Mouse (Mus musculus) liver, embryonic 15.5 days (tissue): ENCODE data around the gene Herpud1. TPM values are rescaled to one million over a fixed set of nuclear protein-coding genes. Genes with fewer than 3 reads are reported as not detected.
"Not testable (repeated sequence)": the region's sequence is repeated elsewhere in the genome, so short reads cannot be mapped to it uniquely, and the experiment has no call there.

Source experiments
- ATAC-seq: fragments of 200-750 bp; cut with Nextera tagmentation; 2 replicates; pipeline ENCODE4 v1.8.0; 2017; ENCODE audit warnings: moderate number of reproducible peaks, mild to moderate bottlenecking, moderate library complexity; ENCODE audit not compliant: insufficient read depth
- H3K27ac ChIP-seq: fragments of 300-500 bp; sonication (generic); replicated peaks from 2 replicates; pipeline ENCODE4 v1.5.1; 2015; ENCODE audit warnings: mild to moderate bottlenecking, inconsistent platforms
- H3K27me3 ChIP-seq: fragments of 300-500 bp; sonication (generic); 2 replicates; pipeline ENCODE4 v1.6.1; 2015; ENCODE audit warnings: mild to moderate bottlenecking, inconsistent platforms
- H3K36me3 ChIP-seq: fragments of 300-500 bp; sonication (generic); replicated peaks from 2 replicates; pipeline ENCODE4 v1.6.1; 2015; ENCODE audit warnings: moderate library complexity, mild to moderate bottlenecking, inconsistent platforms
- H3K4me1 ChIP-seq: fragments of 300-500 bp; sonication (generic); replicated peaks from 2 replicates; pipeline ENCODE4 v1.6.1; 2015; ENCODE audit warnings: inconsistent platforms
- H3K4me2 ChIP-seq: fragments of 300-500 bp; sonication (generic); 2 replicates; pipeline ENCODE4 v1.6.1; 2015; ENCODE audit warnings: moderate library complexity, mild to moderate bottlenecking, inconsistent platforms
- H3K4me3 ChIP-seq: fragments of 300-500 bp; sonication (generic); replicated peaks from 2 replicates; pipeline ENCODE4 v1.5.1; 2015; ENCODE audit warnings: mild to moderate bottlenecking, inconsistent platforms
- H3K9ac ChIP-seq: fragments of 300-500 bp; sonication (generic); 2 replicates; pipeline ENCODE4 v1.6.1; 2015; ENCODE audit warnings: moderate library complexity, mild to moderate bottlenecking, inconsistent platforms
- H3K9me3 ChIP-seq: fragments of 300-500 bp; sonication (generic); replicated peaks from 2 replicates; pipeline ENCODE4 v1.6.1; 2016; ENCODE audit warnings: inconsistent platforms
- WGBS: fragments of 180-500 bp; shearing (Covaris S2); methylation state at CpG from one replicate; pipeline ENCODE4 v1.1.7; 2015; ENCODE audit warnings: mixed read lengths; ENCODE audit not compliant: insufficient replicate concordance; 5-methylcytosine and 5-hydroxymethylcytosine counted together
- polyA plus RNA-seq: library from polyadenylated mRNA; unstranded; fragments of >200 nt; fragmentation: Nextera tagmentation; extraction: Ambion mirVana; gene quantifications from 2 replicates; pipeline ENCODE4 v1.2.1, GENCODE M21; 2015

Herpud1 gene
- polyA plus RNA-seq, 1 experiment from 2014 or later, result 139 TPM

- H3K27ac ChIP-seq, result peak overlapping the region; percentile 97
- ATAC-seq, result no peak
- peak overlapping the region; percentile 96 for H3K4me2 ChIP-seq
- peaks cover 55% of the 10 kb centered on the region for H3K4me1 ChIP-seq
- peak overlapping the region; percentile 94 for H3K4me3 ChIP-seq
- no peaks in the 10 kb centered on the region for H3K9me3 ChIP-seq
- H3K27me3 ChIP-seq, result no peaks in the 10 kb centered on the region
- peak overlapping the region; percentile 98 for H3K9ac ChIP-seq
- 33% methylated on average over 6 of the region's 6 CpGs for WGBS
- peaks cover 43% of the 10 kb centered on the region for H3K36me3 ChIP-seq
Measured at GRCm38 (mm10) chr8:94387785-94388184, 1.5 kb downstream of the Herpud1 start.

- Histone ChIP-seq H3K4me1 (peaks cover 43% of the 10 kb centered on the region), H3K36me3 (peaks cover 59% of the 10 kb centered on the region), H3K27me3 (no peaks in the 10 kb centered on the region), H3K4me3 (no peak overlapping the region), H3K27ac (no peak overlapping the region; the same call in 1 of the 2 replicates), H3K4me2 (no peak overlapping the region), H3K9ac (no peak overlapping the region), H3K9me3 (no peaks in the 10 kb centered on the region)
- WGBS, result 84% methylated on average over 6 of the region's 6 CpGs
- no peak for ATAC-seq
Measured at GRCm38 (mm10) chr8:94389531-94389930, 3.3 kb downstream of the Herpud1 start.

- WGBS, result 85% methylated on average over 6 of the region's 6 CpGs
- no peak for ATAC-seq
Measured at GRCm38 (mm10) chr8:94390429-94390828, 4.2 kb downstream of the Herpud1 start.

GRCm38 (mm10) chr8:94390910-94391309 is 4.7 kb downstream of the Herpud1 start:
- H3K9me3 ChIP-seq, result no peaks in the 10 kb centered on the region
- H3K4me3 ChIP-seq, result no peak overlapping the region
- ATAC-seq, result no peak
- H3K36me3 ChIP-seq, result peaks cover 73% of the 10 kb centered on the region
- H3K27ac ChIP-seq, result no peak overlapping the region
- H3K4me1 ChIP-seq, result peaks cover 29% of the 10 kb centered on the region
- no peaks in the 10 kb centered on the region for H3K27me3 ChIP-seq
- no peak overlapping the region for H3K4me2 ChIP-seq
- H3K9ac ChIP-seq, result no peak overlapping the region
- WGBS, result 92% methylated on average over 8 of the region's 8 CpGs

More at GRCm38 (mm10) chr8:94390429-94390828, 4.2 kb downstream of the Herpud1 start:
- Histone ChIP-seq H3K4me2 (no peak overlapping the region), H3K4me3 (no peak overlapping the region), H3K36me3 (peaks cover 68% of the 10 kb centered on the region), H3K9ac (no peak overlapping the region), H3K27me3 (no peaks in the 10 kb centered on the region), H3K9me3 (no peaks in the 10 kb centered on the region), H3K27ac (no peak overlapping the region), H3K4me1 (peaks cover 34% of the 10 kb centered on the region)

- H3K4me3 ChIP-seq, result no peak overlapping the region
- H3K36me3 ChIP-seq, result peaks cover 85% of the 10 kb centered on the region
- H3K4me1 ChIP-seq, result peaks cover 28% of the 10 kb centered on the region
- H3K27me3 ChIP-seq, result no peaks in the 10 kb centered on the region
- no peak overlapping the region for H3K9ac ChIP-seq
- no peak overlapping the region for H3K27ac ChIP-seq
- no peak for ATAC-seq
- H3K4me2 ChIP-seq, result no peak overlapping the region
- no peaks in the 10 kb centered on the region for H3K9me3 ChIP-seq
- 83% methylated on average over 12 of the region's 12 CpGs for WGBS
Measured at GRCm38 (mm10) chr8:94392147-94392546, 5.9 kb downstream of the Herpud1 start.

- H3K36me3 ChIP-seq, result peaks cover 90% of the 10 kb centered on the region
- H3K27ac ChIP-seq, result no peak overlapping the region
- H3K27me3 ChIP-seq, result no peaks in the 10 kb centered on the region
- WGBS, result 60% methylated on average over 6 of the region's 6 CpGs
- ATAC-seq, result no peak
- H3K4me3 ChIP-seq, result no peak overlapping the region
- H3K4me1 ChIP-seq, result peaks cover 27% of the 10 kb centered on the region
- no peak overlapping the region for H3K9ac ChIP-seq
- H3K9me3 ChIP-seq, result no peaks in the 10 kb centered on the region
- H3K4me2 ChIP-seq, result no peak overlapping the region
Measured at GRCm38 (mm10) chr8:94392648-94393047, 6.4 kb downstream of the Herpud1 start.

- no peak overlapping the region for H3K27ac ChIP-seq
- ATAC-seq, result no peak
- H3K4me2 ChIP-seq, result no peak overlapping the region
- no peak overlapping the region for H3K4me3 ChIP-seq
- 79% methylated on average over 6 of the region's 6 CpGs for WGBS
- peaks cover 15% of the 10 kb centered on the region; the same call in 1 of the 2 replicates for H3K4me1 ChIP-seq
- H3K9me3 ChIP-seq, result no peaks in the 10 kb centered on the region
- H3K36me3 ChIP-seq, result peaks cover 82% of the 10 kb centered on the region
- H3K27me3 ChIP-seq, result no peaks in the 10 kb centered on the region
- no peak overlapping the region for H3K9ac ChIP-seq
Measured at GRCm38 (mm10) chr8:94395851-94396540, 9.8 kb downstream of the Herpud1 start.

- no peak overlapping the region for H3K4me2 ChIP-seq
- ATAC-seq, result peak; percentile 43; the same call in 1 of the 2 replicates
- H3K36me3 ChIP-seq, result peaks cover 71% of the 10 kb centered on the region
- WGBS, result 58% methylated on average over 11 of the region's 11 CpGs
- no peak overlapping the region for H3K27ac ChIP-seq
- H3K27me3 ChIP-seq, result no peaks in the 10 kb centered on the region
- no peaks in the 10 kb centered on the region for H3K9me3 ChIP-seq
- no peak overlapping the region for H3K4me3 ChIP-seq
- H3K4me1 ChIP-seq, result peaks cover 8% of the 10 kb centered on the region; the same call in 1 of the 2 replicates
- H3K9ac ChIP-seq, result no peak overlapping the region
Measured at GRCm38 (mm10) chr8:94396964-94397657, 10.9 kb downstream of the Herpud1 start.

- WGBS, result 61% methylated on average over 6 of the region's 6 CpGs
- Histone ChIP-seq H3K4me1 (no peaks in the 10 kb centered on the region), H3K4me2 (no peak overlapping the region), H3K9me3 (no peaks in the 10 kb centered on the region), H3K9ac (no peak overlapping the region), H3K27ac (no peak overlapping the region), H3K27me3 (no peaks in the 10 kb centered on the region), H3K36me3 (peaks cover 58% of the 10 kb centered on the region), H3K4me3 (no peak overlapping the region)
- ATAC-seq, result no peak
Measured at GRCm38 (mm10) chr8:94398587-94398986, 12.3 kb downstream of the Herpud1 start.

- Histone ChIP-seq H3K27ac (no peak overlapping the region), H3K4me1 (no peaks in the 10 kb centered on the region), H3K36me3 (peaks cover 49% of the 10 kb centered on the region), H3K9ac (no peak overlapping the region), H3K4me3 (no peak overlapping the region), H3K4me2 (no peak overlapping the region), H3K9me3 (no peaks in the 10 kb centered on the region), H3K27me3 (no peaks in the 10 kb centered on the region)
- 37% methylated on average over 3 of the region's 3 CpGs for WGBS
- no peak for ATAC-seq
Measured at GRCm38 (mm10) chr8:94399361-94399953, 13.2 kb downstream of the Herpud1 start.

- H3K9me3 ChIP-seq, H3K9ac ChIP-seq, H3K4me2 ChIP-seq, H3K27ac ChIP-seq, H3K27me3 ChIP-seq, H3K4me3 ChIP-seq, ATAC-seq, H3K4me1 ChIP-seq: not testable (repeated sequence)
- 53% methylated on average over 2 of the region's 2 CpGs for WGBS
- H3K36me3 ChIP-seq, result peaks cover 44% of the 10 kb centered on the region
Measured at GRCm38 (mm10) chr8:94399957-94400356, 13.7 kb downstream of the Herpud1 start.
